Mouse (Mus musculus): ENCODE results near the gene Tgm2.

Tgm2 gene

DNA sequence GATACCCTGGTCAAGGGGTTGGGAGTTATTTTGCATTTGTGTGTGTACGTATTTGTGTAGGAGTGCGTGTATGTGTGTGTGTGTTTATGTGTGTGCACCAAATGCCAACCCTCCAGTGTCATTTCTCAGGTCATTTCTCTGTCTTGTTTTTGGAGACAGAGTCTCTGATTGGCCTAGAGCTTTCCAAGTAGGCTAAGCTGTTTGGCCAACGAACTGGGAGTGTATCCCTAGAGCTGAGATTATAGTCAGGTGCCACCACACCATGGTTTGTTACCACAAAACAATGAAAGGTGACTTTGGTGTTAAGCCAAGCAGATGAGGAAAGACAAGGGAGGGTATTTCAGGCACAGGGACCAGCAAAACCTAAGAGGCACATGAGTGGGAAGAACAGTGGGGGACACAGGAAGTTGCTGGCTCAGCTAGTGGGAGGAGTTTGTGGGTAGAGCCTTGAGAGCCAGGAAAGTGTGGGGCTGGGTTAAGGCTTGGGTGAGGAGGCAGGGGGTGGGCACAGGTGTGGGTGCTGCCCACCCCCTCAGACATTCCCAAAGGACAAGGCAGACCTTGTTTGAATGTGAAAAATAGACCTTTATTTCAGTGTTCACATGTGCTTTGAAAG, 30.3 kb downstream of the Tgm2 start:
- intact Hi-C loops (cut with DNase I) = no loop called here

DNA sequence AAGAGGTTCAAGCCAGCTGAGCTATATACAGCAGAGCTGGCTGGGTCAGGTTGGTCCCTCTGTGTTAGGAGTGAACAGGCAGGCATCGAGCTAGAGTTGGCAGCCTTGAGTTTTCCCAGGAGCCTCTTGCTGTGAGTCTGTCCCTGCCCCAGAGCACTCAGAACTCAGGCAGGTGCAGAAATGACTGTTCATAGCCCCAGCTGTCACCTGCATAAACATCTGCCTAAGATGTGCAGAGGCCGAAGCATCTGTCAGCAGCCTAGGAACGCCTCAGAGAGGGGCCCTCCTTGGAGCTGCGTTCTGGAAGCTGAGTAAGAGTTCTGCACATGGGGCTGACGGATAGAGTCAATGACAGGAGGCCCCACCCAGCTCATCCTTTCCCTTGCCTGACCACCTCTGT, 31.3 kb downstream of the Tgm2 start:
- intact Hi-C loops (cut with DNase I) = no loop called here

DNA sequence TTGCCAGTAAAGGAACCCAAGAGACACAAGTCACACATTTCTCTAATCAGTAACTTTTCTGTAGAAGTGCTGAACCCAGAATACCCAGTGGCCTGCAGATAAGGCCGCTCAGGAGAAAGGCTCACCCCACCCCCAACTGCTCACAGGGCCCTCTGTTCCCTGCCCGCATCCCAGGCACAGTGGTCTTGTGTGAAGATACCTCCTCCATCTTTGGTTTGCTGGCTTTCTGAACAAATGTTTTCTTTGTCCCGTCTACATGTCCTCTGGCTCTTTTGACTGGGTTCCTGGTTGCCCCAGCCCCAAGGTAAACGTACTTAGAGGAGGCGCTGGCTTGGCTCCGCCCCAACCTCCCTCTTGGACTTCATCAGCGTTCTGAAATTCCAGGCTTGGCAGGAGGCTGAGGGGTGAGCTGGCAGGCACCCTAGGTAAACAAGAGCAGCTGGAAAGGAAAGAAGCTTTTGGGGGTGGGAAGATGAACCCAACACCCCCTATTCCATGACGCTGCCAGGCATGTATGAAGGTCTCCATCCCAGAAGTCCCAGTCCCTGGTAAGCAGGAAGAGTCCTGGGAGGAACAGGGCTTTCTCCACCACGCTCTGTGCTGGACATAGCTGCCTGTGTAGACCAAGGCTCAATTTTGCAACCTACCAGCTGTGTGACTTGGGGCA, 32.5 kb downstream of the Tgm2 start:
- intact Hi-C loops (cut with DNase I) = no loop called here

DNA sequence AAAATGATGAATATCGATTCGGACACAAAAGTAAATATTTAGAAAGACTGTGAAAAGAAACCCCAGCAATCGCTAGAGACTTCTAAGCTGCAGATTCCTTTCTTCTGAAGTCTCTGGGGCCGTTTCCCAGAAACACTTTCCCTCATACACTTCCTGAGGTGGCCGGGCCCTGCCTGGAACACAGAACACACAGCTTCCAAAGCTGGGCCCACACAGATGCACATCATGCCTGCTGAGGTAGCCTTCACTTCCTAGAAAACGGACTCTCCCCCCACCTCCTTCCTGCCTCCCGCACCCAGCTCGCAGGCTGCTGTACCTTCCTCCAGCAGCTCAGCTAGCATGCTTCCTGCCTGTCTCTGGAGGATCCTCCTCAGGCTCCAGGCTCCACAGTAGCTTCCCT, 36.7 kb downstream of the Tgm2 start:
- intact Hi-C loops (cut with DNase I) = loop anchor here (5.0 to 10.0 kb wide), 2 partner anchors 38 to 235 kb away; partner anchors contain the start of gene Tgm2

DNA sequence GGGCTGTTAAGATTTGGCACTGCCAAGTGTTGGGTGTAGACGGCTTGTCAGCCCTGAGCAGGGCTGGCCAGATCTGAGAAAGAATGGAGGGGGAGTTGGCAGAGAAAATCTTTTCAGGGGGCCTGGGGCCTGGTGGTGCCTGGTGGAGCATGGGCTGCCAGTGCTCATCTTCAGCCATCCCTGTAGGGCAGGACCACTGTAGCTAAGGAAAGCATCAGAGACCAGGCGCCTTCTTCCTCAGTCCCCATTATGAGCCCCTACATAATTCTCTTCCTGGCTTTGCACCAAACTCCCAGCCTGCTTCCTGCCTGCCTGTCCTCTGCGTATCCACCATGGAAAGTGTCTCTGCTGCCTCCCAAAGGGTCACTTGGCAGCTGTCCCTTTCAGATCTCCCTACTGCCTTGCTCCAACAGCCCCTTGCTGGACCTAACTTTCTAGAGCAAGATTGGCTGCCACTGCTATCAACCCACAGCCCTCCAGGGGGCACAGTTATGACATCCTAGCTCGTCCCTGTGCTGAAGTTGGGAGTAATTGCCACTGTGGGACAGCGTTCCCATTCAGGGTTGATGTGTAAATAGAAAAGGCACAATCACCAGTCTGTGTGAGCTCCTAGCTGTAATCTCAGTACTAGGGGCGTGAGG, 39.2 kb downstream of the Tgm2 start:
- intact Hi-C loops (cut with DNase I) = loop anchor here (2.0 to 10.0 kb wide), 3 partner anchors 40 to 238 kb away; partner anchors contain the start of gene Tgm2

DNA sequence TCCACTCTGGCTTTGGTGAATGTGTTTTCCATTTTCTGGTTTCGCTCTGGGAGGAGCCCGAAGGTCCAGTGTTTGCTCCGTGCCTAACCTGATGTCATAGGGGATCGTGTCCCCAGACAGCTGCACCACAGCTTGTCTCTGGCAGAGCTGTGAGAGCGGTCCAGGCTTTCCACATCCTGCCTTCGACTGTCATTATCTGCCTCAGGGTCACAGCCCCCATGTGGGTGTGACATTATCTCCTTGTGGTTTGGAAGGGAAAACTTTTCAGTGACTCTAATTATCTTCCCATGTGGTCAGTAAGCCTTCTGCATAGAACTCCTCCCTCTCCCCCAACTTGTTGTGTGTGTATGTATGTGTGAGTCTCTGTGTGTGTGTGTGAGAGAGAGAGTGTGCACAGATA, 40.6 kb downstream of the Tgm2 start:
- intact Hi-C loops (cut with DNase I) = loop anchor here (2.0 to 10.0 kb wide), 3 partner anchors 42 to 239 kb away; partner anchors contain the start of gene Tgm2

DNA sequence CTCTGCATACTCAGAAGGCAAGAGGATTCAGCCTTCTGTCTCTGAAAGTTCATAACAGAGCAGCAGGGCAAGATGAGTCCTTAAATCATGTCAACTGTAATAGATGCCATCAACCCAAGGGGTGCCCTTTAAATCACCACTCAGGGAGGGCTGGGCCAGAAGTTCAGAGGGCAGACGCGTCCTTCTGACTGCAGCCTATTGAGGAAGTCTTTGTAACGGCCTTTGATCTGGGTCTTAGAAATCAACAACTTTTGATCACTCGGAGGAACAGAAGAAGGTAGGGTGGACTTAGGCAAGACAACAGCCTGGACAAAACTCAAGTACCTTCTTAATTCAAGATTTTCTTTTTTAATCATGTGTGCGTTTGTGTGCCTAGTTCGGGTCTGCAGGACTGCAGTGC, 41.3 kb downstream of the Tgm2 start:
- intact Hi-C loops (cut with DNase I) = loop anchor here (5.0 to 10.0 kb wide), 2 partner anchors 42 to 240 kb away; partner anchors contain the start of gene Tgm2

DNA sequence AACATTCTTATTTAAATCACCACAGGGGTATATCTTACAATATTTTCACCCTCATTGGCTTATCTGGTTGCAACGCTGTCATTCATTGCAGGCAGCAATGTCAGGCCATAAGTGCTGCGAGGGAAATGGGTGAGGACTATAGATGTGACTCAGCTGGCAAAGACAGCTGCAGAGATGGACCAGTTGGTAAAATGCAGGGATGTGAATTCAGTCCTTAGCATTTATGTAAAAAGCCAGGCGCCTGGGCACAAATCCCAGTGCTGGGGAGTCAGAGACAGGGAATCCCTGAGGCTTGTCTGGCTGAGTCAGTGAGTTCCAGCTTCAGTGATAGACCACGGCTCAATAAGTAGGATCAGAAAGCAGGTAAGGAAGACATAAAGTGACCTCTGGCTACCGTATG, 44.5 kb downstream of the Tgm2 start:
- intact Hi-C loops (cut with DNase I) = loop anchor here (10.0 kb wide), 1 partner anchor 243 kb away; no protein-coding TSS in a partner anchor

DNA sequence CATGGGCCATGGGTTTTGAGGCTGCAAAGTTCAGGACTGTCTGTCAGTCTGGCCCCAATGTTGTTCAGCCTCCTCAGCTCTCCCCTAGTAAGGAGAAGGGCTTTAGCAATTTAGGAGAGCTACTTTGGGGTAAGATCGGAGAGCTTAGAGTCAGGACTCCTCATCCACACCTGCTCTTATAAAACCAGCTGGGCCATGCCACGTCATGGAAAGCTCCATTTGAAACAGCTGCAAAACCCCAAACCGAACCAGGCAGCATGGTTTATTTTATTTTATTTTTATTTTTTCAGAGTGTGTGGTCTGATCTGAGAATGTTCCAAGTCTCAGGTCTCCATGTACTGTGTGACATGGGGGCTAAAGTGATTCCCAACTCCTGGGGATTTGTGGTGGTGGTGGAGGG, 46.7 kb downstream of the Tgm2 start:
- intact Hi-C loops (cut with DNase I) = no loop called here

DNA sequence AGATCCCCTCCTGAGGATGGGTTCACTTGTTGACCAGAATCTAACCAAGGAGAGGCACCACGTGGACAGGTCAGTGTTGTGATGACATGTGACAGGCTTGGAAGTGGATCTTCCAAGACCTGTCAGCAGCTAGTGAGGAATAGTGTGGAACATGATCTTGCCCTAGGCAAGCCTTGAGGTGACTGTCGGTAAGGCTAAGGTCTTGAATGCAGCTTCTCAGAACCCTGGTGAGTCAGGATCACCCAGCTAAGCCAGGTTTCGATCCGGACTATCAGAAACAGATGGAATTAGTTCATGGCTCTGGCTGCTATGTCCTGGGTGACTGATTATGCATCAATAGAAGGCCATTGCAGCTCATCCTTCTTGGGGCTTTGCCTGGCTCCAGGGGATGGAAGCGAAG, 47.5 kb downstream of the Tgm2 start:
- intact Hi-C loops (cut with DNase I) = no loop called here

DNA sequence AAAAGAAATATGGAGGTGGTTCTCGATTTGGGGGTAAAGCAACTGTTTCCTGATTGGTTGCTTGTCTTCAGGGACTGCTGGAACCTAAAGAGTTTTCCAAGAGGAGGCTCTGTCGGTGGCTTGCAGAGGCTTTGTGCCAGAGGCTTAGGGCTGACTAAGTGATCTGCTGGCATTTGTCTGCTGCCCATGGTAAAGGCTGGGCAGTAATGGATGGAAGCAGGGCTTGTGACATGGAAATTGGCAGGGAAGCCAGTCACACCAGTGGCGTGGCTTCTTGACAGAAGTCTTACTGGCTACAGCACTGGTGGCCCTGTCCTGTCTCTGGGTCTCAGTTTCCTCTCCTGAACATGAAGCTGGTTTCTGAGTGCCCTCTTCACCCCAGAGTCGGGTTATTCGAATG, 49.2 kb downstream of the Tgm2 start:
- intact Hi-C loops (cut with DNase I) = no loop called here

DNA sequence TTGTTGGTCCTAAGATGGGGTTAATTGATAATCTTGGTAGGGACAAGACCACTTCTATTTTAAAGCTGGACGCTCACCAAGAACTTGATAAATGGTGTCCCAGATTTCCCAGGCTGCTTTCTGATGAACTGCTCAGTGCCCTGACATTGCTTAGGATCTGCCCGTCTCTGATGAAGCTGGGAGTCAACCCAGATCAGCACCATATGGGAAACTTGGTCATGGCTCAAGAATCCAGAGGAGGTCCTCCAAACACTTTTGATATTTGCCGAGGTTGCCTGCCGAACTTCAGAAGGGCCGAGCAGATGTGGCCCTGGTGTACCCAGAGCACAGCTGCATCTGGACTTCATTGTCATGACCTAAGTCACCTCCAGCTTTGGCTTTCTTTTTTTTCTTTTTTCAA, 51.4 kb downstream of the Tgm2 start:
- intact Hi-C loops (cut with DNase I) = no loop called here

DNA sequence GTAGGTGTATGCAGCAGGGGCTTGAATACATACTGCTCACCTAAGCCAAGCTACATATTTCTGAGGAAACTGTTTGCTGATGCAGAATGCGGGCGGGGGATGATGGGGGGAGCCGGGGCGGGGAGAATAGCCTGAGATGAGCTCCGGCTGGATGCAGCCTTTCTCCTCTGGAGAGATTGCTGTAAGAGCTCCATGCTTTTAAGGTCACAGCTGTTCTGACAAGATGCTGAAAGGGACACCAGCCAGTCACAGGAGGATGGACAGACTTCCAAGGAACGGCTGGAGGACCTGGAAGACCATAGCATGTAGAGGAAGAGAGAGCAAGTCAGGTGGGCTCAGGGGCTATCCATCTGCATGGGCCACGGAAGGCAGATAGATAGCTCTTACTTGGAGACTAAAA, 51.9 kb downstream of the Tgm2 start:
- intact Hi-C loops (cut with DNase I) = no loop called here

DNA sequence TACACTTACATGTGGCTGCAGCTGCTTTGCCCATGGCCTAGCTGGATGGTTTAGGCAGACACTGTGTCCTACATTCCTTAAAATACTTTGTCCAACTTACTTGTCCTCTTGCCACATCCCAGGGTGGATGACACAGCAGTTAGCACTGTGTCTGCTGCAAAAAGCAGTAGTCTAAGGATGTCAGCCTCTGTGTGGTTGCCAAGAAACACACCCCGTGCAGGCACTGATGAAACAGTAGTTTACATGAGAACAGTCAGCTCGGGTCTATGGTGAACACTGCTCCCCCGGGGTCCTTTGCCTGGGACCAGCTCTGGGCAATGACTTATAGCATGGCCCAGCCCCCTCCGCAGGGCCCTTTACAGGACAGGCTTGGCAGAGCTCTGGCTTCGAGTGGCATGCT, 52.9 kb downstream of the Tgm2 start:
- intact Hi-C loops (cut with DNase I) = no loop called here

DNA sequence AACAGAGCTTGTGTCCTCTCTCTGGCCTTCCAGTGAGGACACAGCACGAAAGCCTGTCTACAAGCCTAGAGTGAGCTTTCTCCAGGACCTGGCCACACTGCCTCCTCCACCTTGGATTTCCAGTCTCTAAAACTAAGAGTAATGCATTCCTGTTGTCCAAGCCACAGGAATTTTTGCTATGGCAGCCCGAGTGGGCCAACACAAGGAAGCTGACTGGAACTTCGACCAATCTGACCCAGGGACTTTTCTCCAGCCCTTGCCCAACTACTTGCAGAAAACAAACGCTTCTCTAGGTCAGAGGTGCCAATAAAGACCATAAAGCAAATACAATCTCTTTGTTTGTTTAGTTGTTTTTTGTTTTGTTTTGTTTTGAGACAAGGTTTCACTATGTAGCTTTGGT, 56.1 kb downstream of the Tgm2 start:
- intact Hi-C loops (cut with DNase I) = no loop called here

DNA sequence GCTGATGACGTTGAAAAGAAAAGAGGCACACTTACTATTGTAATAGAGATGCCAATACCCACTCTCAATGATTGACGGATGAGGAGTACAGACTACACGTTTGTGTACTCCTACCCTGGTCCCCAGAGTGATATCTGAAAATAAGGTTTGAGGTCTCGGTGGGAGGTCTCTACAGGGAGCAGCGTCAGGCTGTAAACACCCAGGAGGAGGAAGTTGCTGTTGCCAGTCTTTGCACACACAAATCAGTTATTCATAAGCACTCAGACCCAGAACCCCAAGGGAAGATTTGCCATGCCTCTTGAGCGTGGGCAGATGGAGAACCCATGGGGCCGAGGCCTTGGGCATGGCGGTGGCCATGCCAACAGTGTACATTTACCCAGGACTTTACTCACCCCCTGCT, 61.8 kb downstream of the Tgm2 start:
- intact Hi-C loops (cut with DNase I) = no loop called here

DNA sequence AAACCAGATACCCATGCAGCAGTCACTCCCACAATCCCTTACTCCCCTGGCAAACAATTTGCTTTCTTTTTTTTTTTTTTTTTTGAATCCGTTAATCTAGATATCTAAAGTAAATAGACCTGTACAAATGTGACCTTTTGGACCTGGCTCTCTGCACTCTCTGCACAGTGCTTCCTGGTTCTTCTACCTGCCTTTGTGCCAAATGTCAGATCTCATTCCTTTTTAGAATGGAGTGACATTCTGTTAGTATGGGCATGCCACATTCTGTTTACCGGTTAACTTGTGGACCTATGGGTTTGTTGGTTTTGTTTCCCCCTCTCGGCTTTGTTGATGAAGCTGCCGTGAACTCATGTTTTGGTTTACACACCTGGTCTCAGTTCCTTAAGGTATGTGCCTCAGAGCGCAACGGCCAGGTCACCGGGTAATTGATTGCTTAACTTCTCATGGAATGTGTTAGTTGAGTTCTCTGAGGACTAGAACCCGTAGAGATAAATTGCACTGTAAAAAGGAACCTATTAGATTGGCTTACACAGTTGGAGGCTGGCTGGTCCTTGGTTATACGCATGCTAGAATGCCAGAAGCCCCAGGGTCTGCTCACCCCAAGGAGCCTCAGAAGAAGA, 65.5 kb downstream of the Tgm2 start:
- intact Hi-C loops (cut with DNase I) = no loop called here

DNA sequence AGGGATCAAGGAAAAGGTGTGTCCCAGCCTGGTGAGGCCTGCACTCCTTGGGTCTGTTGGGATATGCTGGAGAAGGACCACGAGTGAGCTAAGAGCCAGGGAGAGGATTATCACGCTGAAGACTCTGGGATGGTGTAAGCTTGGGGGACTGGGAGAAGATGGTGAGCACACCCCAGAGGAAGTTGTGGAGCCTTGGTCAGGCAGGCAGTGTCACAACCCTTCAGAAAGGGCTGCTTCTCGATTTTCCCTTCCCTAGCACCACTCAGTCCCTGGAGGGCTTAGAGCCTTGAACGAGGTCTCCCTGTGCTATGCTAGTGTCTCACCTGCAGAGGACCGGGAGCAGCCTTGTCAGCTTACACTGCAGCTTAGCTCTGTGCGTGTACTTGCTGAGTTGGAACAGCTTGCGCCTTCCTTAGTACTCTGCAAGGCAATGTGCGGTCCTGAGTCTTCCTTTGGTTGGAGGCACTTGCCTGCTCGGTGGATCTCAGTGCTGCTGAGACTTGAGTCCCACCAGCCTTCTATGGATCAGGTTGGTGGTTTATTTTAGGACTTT, 66.3 kb downstream of the Tgm2 start:
- intact Hi-C loops (cut with DNase I) = no loop called here

DNA sequence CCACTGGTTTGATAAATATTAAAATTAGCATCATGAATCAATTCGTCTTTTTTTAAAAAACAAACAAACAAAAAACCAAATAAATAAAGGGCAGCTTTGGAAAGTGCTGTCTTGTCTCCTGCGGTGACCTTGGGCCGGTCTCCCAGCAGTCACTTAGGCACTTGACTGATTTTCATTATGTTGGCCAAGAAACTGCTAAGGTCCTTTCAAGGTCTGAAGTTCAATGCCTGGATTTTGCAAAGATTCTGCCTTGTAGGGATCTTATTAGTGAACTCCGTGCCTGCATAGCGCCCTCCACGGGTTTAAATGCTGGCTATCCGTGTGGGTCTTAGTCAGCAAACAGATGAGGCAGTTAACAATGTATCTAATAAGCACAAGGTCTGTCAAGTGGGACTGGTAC, 67.3 kb downstream of the Tgm2 start:
- intact Hi-C loops (cut with DNase I) = no loop called here

DNA sequence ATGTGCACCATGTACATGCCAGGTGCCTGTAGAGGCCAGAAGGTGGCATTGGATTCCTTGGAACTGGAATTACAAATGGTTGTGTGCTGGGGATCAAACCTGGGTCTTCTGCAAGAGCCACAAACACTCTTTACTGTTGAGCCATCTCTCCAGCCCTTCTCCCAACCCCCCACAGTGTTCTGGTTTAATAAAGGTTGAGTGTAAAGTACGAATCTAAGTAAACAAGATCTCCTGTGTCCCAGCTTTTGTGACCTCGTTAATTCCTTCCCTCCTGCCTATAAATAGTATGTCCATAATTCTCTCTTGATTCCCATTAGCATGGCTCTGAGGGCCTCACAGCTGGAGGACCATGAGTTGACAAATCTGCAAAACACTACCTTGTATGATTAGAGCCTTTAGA, 68.3 kb downstream of the Tgm2 start:
- intact Hi-C loops (cut with DNase I) = no loop called here

DNA sequence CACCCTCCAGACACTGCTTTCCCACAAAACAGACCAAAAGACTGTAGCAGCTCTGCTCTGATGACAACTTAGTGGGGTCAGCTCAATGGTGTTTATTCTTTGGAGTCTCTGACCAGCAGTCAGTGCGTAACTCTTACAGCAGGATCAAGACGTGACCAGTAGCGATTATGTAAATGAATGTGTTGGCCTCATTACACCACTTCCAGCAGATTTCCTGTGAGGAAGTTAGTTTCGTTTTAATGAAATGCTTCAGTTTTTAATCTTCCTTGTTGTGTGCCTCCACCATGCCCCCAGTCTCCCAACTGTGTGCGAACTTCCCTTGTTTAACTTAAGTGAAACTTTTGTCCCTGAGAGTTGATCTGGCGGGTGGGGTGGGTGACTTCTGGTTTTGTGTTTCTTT, 69.5 kb downstream of the Tgm2 start:
- intact Hi-C loops (cut with DNase I) = no loop called here

DNA sequence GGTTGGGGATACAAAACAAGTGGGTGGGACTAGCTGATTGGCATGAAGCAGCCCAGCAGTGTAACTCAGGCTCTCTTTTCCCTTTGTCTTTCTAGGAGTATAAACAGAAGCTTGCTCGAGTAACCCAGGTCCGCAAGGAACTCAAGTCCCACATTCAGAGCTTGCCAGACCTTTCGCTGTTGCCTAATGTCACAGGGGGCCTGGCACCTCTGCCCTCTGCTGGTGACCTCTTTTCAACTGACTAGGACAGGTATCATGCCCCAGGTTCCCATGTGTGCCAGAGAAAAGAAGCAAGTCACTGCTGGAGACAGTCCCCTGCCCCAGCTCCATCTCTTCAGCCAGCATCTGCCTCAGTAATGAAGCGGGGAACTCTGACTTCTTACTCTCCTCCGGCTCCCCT, 71.4 kb downstream of the Tgm2 start:
- intact Hi-C loops (cut with DNase I) = no loop called here

Data from adrenal gland (tissue).